Mouse (Mus musculus): ENCODE results near the gene Lrig1. TPM values are rescaled to one million over a fixed set of nuclear protein-coding genes. Genes with fewer than 3 reads are reported as not detected.
A peak's percentile ranks its signal among the peaks of the same experiment; 100 is the strongest.

Lrig1 gene
- total RNA-seq, 1 experiment from 2014 or later, result 5.6 TPM

- no peak for ATAC-seq (replicated peaks in 1 of 2; ENCODE audit: insufficient read depth in 1 of 2, low FRiP score in 2 of 2, low TSS enrichment in 1 of 2, low read depth in 1 of 2, poor library complexity in 2 of 2, severe bottlenecking in 2 of 2)
Observed at GRCm38 (mm10) chr6:94642048-94642447, 57.9 kb downstream of the Lrig1 start.

GRCm38 (mm10) chr6:94640297-94640696 is 59.7 kb downstream of the Lrig1 start:
- ATAC-seq (replicated peaks in 1 of 2; ENCODE audit: insufficient read depth in 1 of 2, low FRiP score in 2 of 2, low TSS enrichment in 1 of 2, low read depth in 1 of 2, poor library complexity in 2 of 2, severe bottlenecking in 2 of 2), result no peak

GRCm38 (mm10) chr6:94637024-94637434 is 62.9 kb downstream of the Lrig1 start:
- peak in 1 of 2 experiments; percentile 8; a peak in 2 of 4 replicates for ATAC-seq (replicated peaks in 1 of 2; ENCODE audit: insufficient read depth in 1 of 2, low FRiP score in 2 of 2, low TSS enrichment in 1 of 2, low read depth in 1 of 2, poor library complexity in 2 of 2, severe bottlenecking in 2 of 2)

GRCm38 (mm10) chr6:94635343-94635742 is 64.6 kb downstream of the Lrig1 start:
- no peak for ATAC-seq (replicated peaks in 1 of 2; ENCODE audit: insufficient read depth in 1 of 2, low FRiP score in 2 of 2, low TSS enrichment in 1 of 2, low read depth in 1 of 2, poor library complexity in 2 of 2, severe bottlenecking in 2 of 2)

GRCm38 (mm10) chr6:94634710-94635109 is 65.2 kb downstream of the Lrig1 start:
- no peak for ATAC-seq (replicated peaks in 1 of 2; ENCODE audit: insufficient read depth in 1 of 2, low FRiP score in 2 of 2, low TSS enrichment in 1 of 2, low read depth in 1 of 2, poor library complexity in 2 of 2, severe bottlenecking in 2 of 2)

GRCm38 (mm10) chr6:94634274-94634673 is 65.7 kb downstream of the Lrig1 start:
- no peak for ATAC-seq (replicated peaks in 1 of 2; ENCODE audit: insufficient read depth in 1 of 2, low FRiP score in 2 of 2, low TSS enrichment in 1 of 2, low read depth in 1 of 2, poor library complexity in 2 of 2, severe bottlenecking in 2 of 2)

GRCm38 (mm10) chr6:94631779-94632082 is 68.2 kb downstream of the Lrig1 start:
- no peak for ATAC-seq (replicated peaks in 1 of 2; ENCODE audit: insufficient read depth in 1 of 2, low FRiP score in 2 of 2, low TSS enrichment in 1 of 2, low read depth in 1 of 2, poor library complexity in 2 of 2, severe bottlenecking in 2 of 2)

GRCm38 (mm10) chr6:94631051-94631778 is 68.7 kb downstream of the Lrig1 start:
- no peak for ATAC-seq (replicated peaks in 1 of 2; ENCODE audit: insufficient read depth in 1 of 2, low FRiP score in 2 of 2, low TSS enrichment in 1 of 2, low read depth in 1 of 2, poor library complexity in 2 of 2, severe bottlenecking in 2 of 2)

- ATAC-seq (replicated peaks in 1 of 2; ENCODE audit: insufficient read depth in 1 of 2, low FRiP score in 2 of 2, low TSS enrichment in 1 of 2, low read depth in 1 of 2, poor library complexity in 2 of 2, severe bottlenecking in 2 of 2), result no peak
Observed at GRCm38 (mm10) chr6:94628787-94629186, 71.2 kb downstream of the Lrig1 start.

GRCm38 (mm10) chr6:94627714-94628595 is 72.0 kb downstream of the Lrig1 start:
- no peak for ATAC-seq (replicated peaks in 1 of 2; ENCODE audit: insufficient read depth in 1 of 2, low FRiP score in 2 of 2, low TSS enrichment in 1 of 2, low read depth in 1 of 2, poor library complexity in 2 of 2, severe bottlenecking in 2 of 2)

GRCm38 (mm10) chr6:94626807-94627206 is 73.2 kb downstream of the Lrig1 start:
- ATAC-seq (replicated peaks in 1 of 2; ENCODE audit: insufficient read depth in 1 of 2, low FRiP score in 2 of 2, low TSS enrichment in 1 of 2, low read depth in 1 of 2, poor library complexity in 2 of 2, severe bottlenecking in 2 of 2), result no peak

GRCm38 (mm10) chr6:94625896-94626295 is 74.1 kb downstream of the Lrig1 start:
- no peak for ATAC-seq (replicated peaks in 1 of 2; ENCODE audit: insufficient read depth in 1 of 2, low FRiP score in 2 of 2, low TSS enrichment in 1 of 2, low read depth in 1 of 2, poor library complexity in 2 of 2, severe bottlenecking in 2 of 2)

- no peak for ATAC-seq (replicated peaks in 1 of 2; ENCODE audit: insufficient read depth in 1 of 2, low FRiP score in 2 of 2, low TSS enrichment in 1 of 2, low read depth in 1 of 2, poor library complexity in 2 of 2, severe bottlenecking in 2 of 2)
Observed at GRCm38 (mm10) chr6:94624543-94624942, 75.4 kb downstream of the Lrig1 start.

GRCm38 (mm10) chr6:94622983-94623382 is 77.0 kb downstream of the Lrig1 start:
- ATAC-seq (replicated peaks in 1 of 2; ENCODE audit: insufficient read depth in 1 of 2, low FRiP score in 2 of 2, low TSS enrichment in 1 of 2, low read depth in 1 of 2, poor library complexity in 2 of 2, severe bottlenecking in 2 of 2), result peak; percentile 46 to 57; a peak in 2 of 4 replicates

GRCm38 (mm10) chr6:94620801-94621301 is 79.1 kb downstream of the Lrig1 start:
- ATAC-seq (replicated peaks in 1 of 2; ENCODE audit: insufficient read depth in 1 of 2, low FRiP score in 2 of 2, low TSS enrichment in 1 of 2, low read depth in 1 of 2, poor library complexity in 2 of 2, severe bottlenecking in 2 of 2), result no peak

- ATAC-seq (replicated peaks in 1 of 2; ENCODE audit: insufficient read depth in 1 of 2, low FRiP score in 2 of 2, low TSS enrichment in 1 of 2, low read depth in 1 of 2, poor library complexity in 2 of 2, severe bottlenecking in 2 of 2), result no peak
Observed at GRCm38 (mm10) chr6:94620287-94620686, 79.7 kb downstream of the Lrig1 start.

- ATAC-seq (replicated peaks in 1 of 2; ENCODE audit: insufficient read depth in 1 of 2, low FRiP score in 2 of 2, low TSS enrichment in 1 of 2, low read depth in 1 of 2, poor library complexity in 2 of 2, severe bottlenecking in 2 of 2), result no peak
Observed at GRCm38 (mm10) chr6:94618671-94619070, 81.3 kb downstream of the Lrig1 start.

- no peak for ATAC-seq (replicated peaks in 1 of 2; ENCODE audit: insufficient read depth in 1 of 2, low FRiP score in 2 of 2, low TSS enrichment in 1 of 2, low read depth in 1 of 2, poor library complexity in 2 of 2, severe bottlenecking in 2 of 2)
Observed at GRCm38 (mm10) chr6:94615936-94616335, 84.0 kb downstream of the Lrig1 start.
